Mouse (Mus musculus) forebrain, embryonic 16.5 days (tissue): ENCODE data around the gene Armc3. TPM values are rescaled to one million over a fixed set of nuclear protein-coding genes. Genes with fewer than 3 reads are reported as not detected.

ENCODE experiments used
- ATAC-seq: fragments of 200-750 bp; cut with Nextera tagmentation; 2 replicates; pipeline ENCODE4 v1.8.0; 2017; ENCODE audit warnings: mild to moderate bottlenecking, moderate library complexity
- H3K27ac ChIP-seq: fragments of 300-500 bp; sonication (generic); 2 replicates; pipeline ENCODE4 v1.5.1; 2014; ENCODE audit warnings: low read length, control low read depth
- H3K27me3 ChIP-seq: fragments of 300-500 bp; sonication (generic); replicated peaks from 2 replicates; pipeline ENCODE4 v1.6.1; 2014; ENCODE audit warnings: low read length; ENCODE audit not compliant: control insufficient read depth, insufficient read depth
- H3K36me3 ChIP-seq: fragments of 300-500 bp; sonication (generic); 2 replicates; pipeline ENCODE4 v1.6.1; 2014; ENCODE audit not compliant: control insufficient read depth, insufficient read depth
- H3K4me1 ChIP-seq: fragments of 300-500 bp; sonication (generic); replicated peaks from 2 replicates; pipeline ENCODE4 v1.6.1; 2014; ENCODE audit warnings: low read length; ENCODE audit not compliant: control insufficient read depth, insufficient read depth
- H3K4me2 ChIP-seq: fragments of 300-500 bp; sonication (generic); 2 replicates; pipeline ENCODE4 v1.6.1; 2014; ENCODE audit warnings: mild to moderate bottlenecking, low read length, control low read depth
- H3K4me3 ChIP-seq: fragments of 300-500 bp; sonication (generic); replicated peaks from 2 replicates; pipeline ENCODE4 v1.5.1; 2014; ENCODE audit warnings: mild to moderate bottlenecking, low read length, control low read depth
- H3K9ac ChIP-seq: fragments of 300-500 bp; sonication (generic); replicated peaks from 2 replicates; pipeline ENCODE4 v1.6.1; 2014; ENCODE audit warnings: low read depth, low read length, control low read depth
- H3K9me3 ChIP-seq: fragments of 300-500 bp; sonication (generic); 2 replicates; pipeline ENCODE4 v1.6.1; 2016; ENCODE audit warnings: low read length; ENCODE audit not compliant: control insufficient read depth
- WGBS: fragments of 180-500 bp; shearing (Covaris S2); extraction: QIAGEN DNeasy Blood & Tissue Kit; methylation state at CpG from one replicate; pipeline ENCODE4 v1.1.7; 2014; 5-methylcytosine and 5-hydroxymethylcytosine counted together
- polyA plus RNA-seq: library from polyadenylated mRNA; unstranded; fragments of >200 nt; fragmentation: Nextera tagmentation; extraction: Ambion mirVana; gene quantifications from 2 replicates; pipeline ENCODE4 v1.2.1, GENCODE M21; 2015

Armc3 gene
- polyA plus RNA-seq, 1 experiment from 2014 or later, result 0.91 TPM

DNA sequence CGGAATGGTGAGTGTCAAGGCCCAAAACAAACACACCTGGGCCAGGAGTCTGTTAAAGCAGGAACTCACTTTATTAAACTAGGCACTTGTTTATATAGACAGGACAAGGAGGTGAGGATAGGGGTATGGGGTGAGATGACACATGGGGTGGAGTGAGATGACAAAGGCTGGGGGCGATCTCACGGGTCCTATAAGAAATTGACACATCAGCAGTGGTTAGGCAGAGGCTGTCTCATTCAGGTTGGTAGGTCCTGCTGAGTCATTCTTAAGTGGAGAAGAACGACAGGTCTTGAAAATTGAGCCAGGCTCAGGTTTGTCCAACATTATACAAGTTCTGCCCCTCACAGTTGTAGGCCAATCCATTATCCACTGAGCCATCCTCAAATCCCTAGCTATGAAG is 128.7 kb downstream of the Armc3 start:
- Histone ChIP-seq H3K4me3 (no peak overlapping the region), H3K9me3 (no peaks in the 10 kb centered on the region), H3K27me3 (no peaks in the 10 kb centered on the region), H3K4me2 (no peak overlapping the region), H3K9ac (no peak overlapping the region), H3K36me3 (no peaks in the 10 kb centered on the region), H3K4me1 (no peaks in the 10 kb centered on the region), H3K27ac (no peak overlapping the region)
- ATAC-seq, result no peak
- 75% methylated on average over 4 of the region's 4 CpGs for WGBS

DNA sequence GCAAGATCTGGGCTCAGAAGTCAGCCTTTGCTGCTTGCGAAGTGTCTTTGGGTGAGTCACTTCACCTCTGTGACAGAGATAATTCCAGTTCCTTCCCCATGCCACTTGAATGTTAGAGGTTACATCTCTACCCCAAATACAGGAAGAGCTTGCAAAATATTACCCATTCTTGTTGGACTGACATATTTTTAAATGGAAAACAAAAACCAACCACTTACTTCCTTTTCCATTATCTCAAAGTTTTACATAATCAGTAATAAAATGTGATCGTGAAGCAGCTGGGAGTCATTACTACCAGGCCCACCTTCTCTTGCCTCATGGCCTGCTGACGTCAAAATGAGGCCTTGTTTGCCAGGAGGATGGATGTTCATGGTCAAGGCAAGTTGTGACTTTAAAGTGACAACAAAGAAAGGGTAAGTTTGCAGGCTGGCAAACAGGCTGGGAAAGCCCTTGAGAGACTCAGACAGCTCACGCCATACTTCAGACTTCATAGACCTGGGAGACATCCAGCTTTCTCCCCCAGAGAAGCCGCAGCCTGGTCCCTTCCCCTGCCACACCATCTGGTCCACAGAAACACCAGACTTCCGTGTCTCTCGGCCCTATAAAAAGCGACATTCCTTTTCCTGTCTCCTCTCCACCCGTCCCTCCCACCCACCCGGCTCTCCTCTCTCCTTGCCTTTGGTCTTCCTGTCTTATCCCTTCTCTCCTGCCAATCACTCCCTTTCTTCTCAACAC is 145.0 kb downstream of the Armc3 start:
- H3K9ac ChIP-seq, result peak overlapping the region; percentile 35; the same call in 1 of the 2 replicates
- no peaks in the 10 kb centered on the region; the same call in 1 of the 2 replicates for H3K4me1 ChIP-seq
- WGBS, result 45% methylated on average over 10 of the region's 10 CpGs
- ATAC-seq, result peak; percentile 67
- no peaks in the 10 kb centered on the region for H3K36me3 ChIP-seq
- peak overlapping the region; percentile 34 for H3K4me2 ChIP-seq
- no peaks in the 10 kb centered on the region for H3K27me3 ChIP-seq
- H3K27ac ChIP-seq, result 0 out of 2 replicates have a peak overlapping the region, but pooled peaks have one; percentile 21
- H3K4me3 ChIP-seq, result peak overlapping the region; percentile 25
- no peaks in the 10 kb centered on the region for H3K9me3 ChIP-seq

DNA sequence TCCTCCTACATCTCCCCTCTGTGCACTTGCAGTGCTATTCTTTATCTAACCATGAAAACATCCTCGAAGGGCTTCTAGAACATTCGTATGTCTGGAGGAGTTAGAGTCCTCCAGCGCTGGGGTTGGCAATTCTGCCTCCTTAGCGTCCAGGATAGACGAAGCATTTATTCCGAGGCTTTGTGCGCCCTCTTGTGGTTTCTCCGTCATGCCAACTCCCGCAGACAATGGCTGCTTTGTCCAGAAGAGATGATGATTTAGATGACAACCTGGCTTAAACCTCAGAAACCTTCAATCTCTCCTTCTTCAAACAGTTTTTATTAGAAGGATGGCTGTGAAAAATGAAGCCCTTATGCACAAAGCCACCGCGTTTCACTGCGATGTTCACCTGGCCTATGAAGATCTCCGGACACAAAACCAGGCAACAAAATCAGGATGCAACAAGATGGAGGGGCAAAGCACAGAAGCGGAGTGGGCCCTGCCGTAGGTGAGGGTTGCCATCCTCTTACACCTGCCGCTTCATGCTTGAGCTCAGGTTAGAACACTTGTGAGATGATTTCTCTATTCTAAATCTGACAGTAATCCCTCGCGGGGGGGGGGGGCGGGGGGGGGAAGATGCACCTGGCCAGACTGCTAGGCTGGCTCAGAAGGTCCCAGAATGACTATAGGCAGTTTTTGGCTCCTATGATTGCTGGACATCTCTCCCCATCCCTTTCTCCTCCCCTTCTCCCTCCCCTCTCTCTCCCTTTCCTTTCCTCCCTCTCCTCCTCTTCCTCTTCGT is 145.7 kb downstream of the Armc3 start:
- Histone ChIP-seq H3K36me3 (no peaks in the 10 kb centered on the region), H3K4me3 (peak overlapping the region; percentile 25), H3K4me2 (peak overlapping the region; percentile 34), H3K9ac (peak overlapping the region; percentile 50), H3K27me3 (no peaks in the 10 kb centered on the region), H3K4me1 (no peaks in the 10 kb centered on the region; the same call in 1 of the 2 replicates), H3K27ac (0 out of 2 replicates have a peak overlapping the region, but pooled peaks have one; percentile 21), H3K9me3 (no peaks in the 10 kb centered on the region)
- 20% methylated on average over 18 of the region's 20 CpGs for WGBS
- peak; percentile 90 for ATAC-seq

DNA sequence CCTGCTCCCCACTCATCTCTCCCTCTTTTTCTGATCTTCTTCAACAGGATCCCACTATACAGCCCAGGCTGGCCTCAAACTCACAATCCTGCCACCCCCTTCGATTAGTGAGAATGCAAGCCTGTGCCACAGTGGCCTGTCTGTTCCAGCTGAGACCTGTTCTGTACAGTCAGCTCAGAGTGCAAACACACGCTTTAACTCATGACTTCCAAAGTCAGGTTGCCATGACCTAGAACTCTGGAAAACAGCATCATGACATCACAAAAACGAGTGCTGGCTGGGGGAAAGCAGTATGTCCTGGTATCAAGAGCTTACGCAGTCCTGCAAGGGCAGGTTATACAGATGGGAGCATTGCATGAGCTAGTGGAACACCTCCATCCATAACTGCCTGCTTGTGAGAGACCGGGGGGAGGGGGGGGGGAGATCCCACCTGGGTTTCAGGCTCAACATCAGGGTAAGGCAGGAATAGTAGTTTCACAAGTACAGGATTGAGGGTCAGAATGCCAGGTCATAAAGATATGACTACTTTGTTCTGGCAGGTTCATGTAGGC is 146.4 kb downstream of the Armc3 start:
- Histone ChIP-seq H3K9me3 (no peaks in the 10 kb centered on the region), H3K4me3 (no peak overlapping the region), H3K4me1 (no peaks in the 10 kb centered on the region; the same call in 1 of the 2 replicates), H3K27me3 (no peaks in the 10 kb centered on the region), H3K4me2 (peak overlapping the region; percentile 34; the same call in 1 of the 2 replicates), H3K27ac (no peak overlapping the region), H3K9ac (no peak overlapping the region), H3K36me3 (no peaks in the 10 kb centered on the region)
- peak; percentile 39; the same call in 1 of the 2 replicates for ATAC-seq
- WGBS, result 82% methylated on average over 5 of the region's 5 CpGs

DNA sequence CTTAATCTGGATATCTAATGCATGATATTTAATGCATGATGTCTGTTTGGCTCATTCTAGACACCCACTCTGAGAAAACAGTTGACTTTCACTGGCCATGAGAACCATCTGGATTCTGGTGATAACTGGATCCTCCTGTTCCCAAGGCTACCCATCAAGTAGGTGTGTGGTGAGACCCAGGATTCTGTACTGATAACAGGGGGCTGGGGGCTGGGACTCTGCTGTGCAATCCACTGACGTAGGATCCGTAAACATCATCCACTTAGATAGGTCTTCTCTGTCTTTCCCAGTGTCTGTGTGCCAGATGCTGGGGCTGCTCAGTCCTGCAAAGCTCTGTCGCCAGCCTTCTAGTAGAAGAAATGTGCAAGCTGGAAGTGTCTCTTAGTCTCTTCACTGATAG is 149.4 kb downstream of the Armc3 start:
- Histone ChIP-seq H3K4me3 (no peak overlapping the region), H3K9me3 (no peaks in the 10 kb centered on the region), H3K27me3 (no peaks in the 10 kb centered on the region), H3K36me3 (no peaks in the 10 kb centered on the region), H3K27ac (no peak overlapping the region), H3K4me2 (no peak overlapping the region), H3K4me1 (no peaks in the 10 kb centered on the region; the same call in 1 of the 2 replicates), H3K9ac (no peak overlapping the region)
- 93% methylated on average over 3 of the region's 3 CpGs for WGBS
- no peak for ATAC-seq

DNA sequence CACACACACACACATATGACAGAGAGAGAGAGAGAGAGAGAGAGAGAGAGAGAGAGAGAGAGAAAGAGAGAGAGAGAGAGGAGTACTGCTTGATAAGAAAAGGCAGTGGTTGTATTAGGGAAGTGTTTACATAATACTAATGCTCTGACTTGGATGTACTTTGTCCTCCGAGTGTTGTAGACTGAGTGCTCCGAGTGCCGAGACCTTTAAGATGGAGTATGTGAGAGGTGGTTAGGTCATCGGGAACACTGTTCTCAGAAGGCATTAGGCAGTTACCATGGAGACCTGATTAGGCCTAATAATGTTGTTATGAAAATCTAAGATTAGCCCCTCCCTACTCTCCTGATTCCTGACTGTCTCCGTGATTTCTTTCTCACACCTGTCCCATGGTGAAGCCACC is 151.1 kb downstream of the Armc3 start:
- Histone ChIP-seq H3K4me1 (no peaks in the 10 kb centered on the region), H3K27me3 (no peaks in the 10 kb centered on the region), H3K9ac (no peak overlapping the region), H3K4me3 (no peak overlapping the region), H3K27ac (no peak overlapping the region), H3K4me2 (no peak overlapping the region), H3K9me3 (no peaks in the 10 kb centered on the region), H3K36me3 (no peaks in the 10 kb centered on the region)
- 87% methylated on average over 5 of the region's 5 CpGs for WGBS
- no peak for ATAC-seq

DNA sequence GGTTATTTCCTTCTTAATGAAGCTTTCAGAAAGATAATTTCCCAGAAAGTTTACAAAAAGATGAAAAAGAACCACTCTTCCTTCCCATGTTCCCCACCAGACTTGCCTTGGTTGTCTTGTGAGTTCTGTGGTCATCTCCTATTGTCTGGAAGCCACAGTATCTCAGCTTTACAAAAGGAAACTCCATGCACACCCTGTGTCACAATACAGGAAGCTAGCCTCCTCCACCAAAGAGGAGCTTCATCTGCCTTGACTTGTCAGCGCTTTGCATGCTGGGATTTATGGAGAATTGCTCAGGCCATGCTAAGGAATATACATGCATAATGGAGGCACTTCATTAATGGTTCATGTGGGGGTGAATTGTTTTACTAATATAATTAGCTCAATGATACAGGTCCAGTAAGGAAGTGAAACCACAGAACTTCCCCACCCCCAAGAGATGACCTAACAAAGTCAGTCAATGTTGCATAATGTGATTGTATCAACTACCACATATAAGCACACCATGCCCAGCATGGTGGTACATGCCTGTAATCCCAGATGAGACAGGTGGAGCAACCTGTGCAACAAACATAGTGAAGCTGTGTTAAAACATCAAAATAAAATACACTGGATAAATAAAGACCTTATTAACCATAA is 152.6 kb downstream of the Armc3 start:
- ATAC-seq, result no peak
- Histone ChIP-seq H3K27me3 (no peaks in the 10 kb centered on the region), H3K4me3 (no peak overlapping the region), H3K9me3 (no peaks in the 10 kb centered on the region), H3K27ac (no peak overlapping the region), H3K36me3 (no peaks in the 10 kb centered on the region), H3K9ac (no peak overlapping the region), H3K4me1 (no peaks in the 10 kb centered on the region), H3K4me2 (no peak overlapping the region)
- 85% methylated on average over 1 of the region's 1 CpGs for WGBS

DNA sequence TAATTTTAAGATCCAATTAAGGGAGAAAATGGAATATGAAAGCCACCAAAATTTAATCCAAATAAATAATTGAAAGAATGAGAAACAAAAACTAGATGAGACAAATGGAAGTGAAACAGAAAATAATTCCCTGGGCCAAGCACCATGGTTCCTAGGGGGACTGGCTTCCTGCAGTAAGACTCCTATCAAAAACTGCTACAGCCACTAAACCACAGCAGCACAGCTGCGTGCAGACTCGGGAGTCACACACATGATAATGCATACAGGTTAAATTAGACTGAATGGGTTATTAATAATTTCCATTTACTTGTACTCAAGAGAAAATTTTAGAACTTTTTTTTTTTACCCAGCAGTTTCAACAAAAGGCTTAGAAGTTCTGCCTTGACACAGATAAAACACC is 154.1 kb downstream of the Armc3 start:
- no peaks in the 10 kb centered on the region for H3K27me3 ChIP-seq
- no peaks in the 10 kb centered on the region for H3K9me3 ChIP-seq
- H3K27ac ChIP-seq, result no peak overlapping the region
- H3K36me3 ChIP-seq, result no peaks in the 10 kb centered on the region
- WGBS, result 90% methylated on average over 2 of the region's 2 CpGs
- ATAC-seq, result no peak
- no peak overlapping the region for H3K4me3 ChIP-seq
- no peak overlapping the region for H3K9ac ChIP-seq
- H3K4me2 ChIP-seq, result no peak overlapping the region
- no peaks in the 10 kb centered on the region for H3K4me1 ChIP-seq
